In the genomic region with DNA sequence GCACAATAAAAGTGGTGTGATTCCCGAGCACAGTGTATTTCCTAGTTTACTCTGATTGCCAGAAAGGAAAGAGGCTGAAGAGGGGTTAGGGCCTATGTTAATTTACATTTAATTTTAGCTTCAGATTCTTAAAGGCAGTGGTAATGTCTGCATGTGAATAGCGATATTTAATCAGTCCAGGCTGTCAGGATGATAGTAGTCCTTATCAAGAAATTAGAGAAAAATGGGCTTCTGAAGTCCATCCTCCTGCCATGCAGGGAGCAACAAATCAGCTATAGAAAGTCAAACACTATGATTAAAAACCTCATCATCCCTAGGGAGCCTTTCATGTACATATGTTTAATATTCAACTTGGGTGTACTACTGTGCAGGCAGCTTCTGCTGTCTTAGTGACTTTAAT, we compare ENCODE assay signal across 28 mouse cellular contexts.
DNase-seq lines count a peak whose midpoint lies in the region; ATAC-seq and TF ChIP-seq lines count a peak whose summit lies in the region.
"Had no signal": no experiment of that assay in that cellular context is flagged by ENCODE, and none has a peak within 500 bp of the region (broad histone marks: within the 10 kb centered on the region; RNA-seq: fewer than 3 reads in every experiment).

No protein-coding gene starts in this region.

- H3K27ac ChIP-seq in forebrain, embryonic 14.5 days (ENCODE audit: low read depth, low read length) = no peak overlapping the region
- no peak overlapping the region for H3K27ac ChIP-seq in forebrain, embryonic 11.5 days (ENCODE audit: low read depth, low read length)
- H3K27ac ChIP-seq in midbrain, embryonic 14.5 days (replicated peaks; ENCODE audit: low read depth, low read length) = no peak overlapping the region
- no peak overlapping the region for H3K27ac ChIP-seq in midbrain, postnatal 0 days (ENCODE audit: low read depth, low read length)
- no peak overlapping the region for H3K27ac ChIP-seq in forebrain, embryonic 16.5 days (ENCODE audit: low read length)
- H3K27ac ChIP-seq: embryonic facial prominence, embryonic 10.5 days; embryonic facial prominence, embryonic 13.5 days; gastrocnemius, adult 2 months; hindbrain, embryonic 10.5 days; hindbrain, embryonic 13.5 days; intestine, embryonic 15.5 days had no signal

- no peak overlapping the region for H3K9ac ChIP-seq in forebrain, embryonic 14.5 days (ENCODE audit: low read length)
- H3K9ac ChIP-seq in forebrain, embryonic 11.5 days (ENCODE audit: low read length) = no peak overlapping the region
- no peak overlapping the region for H3K9ac ChIP-seq in midbrain, embryonic 14.5 days (replicated peaks; ENCODE audit: low read length)
- H3K9ac ChIP-seq in midbrain, postnatal 0 days (replicated peaks; ENCODE audit: low read length, poor library complexity, severe bottlenecking) = no peak overlapping the region
- H3K9ac ChIP-seq in forebrain, embryonic 16.5 days (replicated peaks; ENCODE audit: low read depth, low read length) = no peak overlapping the region
- H3K9ac ChIP-seq: embryonic facial prominence, embryonic 13.5 days; hindbrain, embryonic 13.5 days; intestine, embryonic 15.5 days had no signal

- no peak overlapping the region for H3K4me2 ChIP-seq in forebrain, embryonic 14.5 days (ENCODE audit: low read length)
- no peak overlapping the region for H3K4me2 ChIP-seq in forebrain, embryonic 11.5 days (ENCODE audit: low read depth, low read length, severe bottlenecking)
- no peak overlapping the region for H3K4me2 ChIP-seq in midbrain, embryonic 14.5 days (ENCODE audit: low read length)
- no peak overlapping the region for H3K4me2 ChIP-seq in midbrain, postnatal 0 days (ENCODE audit: low read depth, low read length, poor library complexity, severe bottlenecking)
- H3K4me2 ChIP-seq in forebrain, embryonic 16.5 days (ENCODE audit: low read length) = no peak overlapping the region
- H3K4me2 ChIP-seq: embryonic facial prominence, embryonic 13.5 days; heart, embryonic 11.5 days; hindbrain, embryonic 13.5 days; intestine, embryonic 15.5 days had no signal

- no peaks in the 10 kb centered on the region for H3K4me1 ChIP-seq in forebrain, embryonic 14.5 days (ENCODE audit: control insufficient read depth, insufficient read depth, low read length)
- no peaks in the 10 kb centered on the region for H3K4me1 ChIP-seq in forebrain, embryonic 11.5 days (replicated peaks; ENCODE audit: control insufficient read depth, insufficient read depth, low read length)
- no peaks in the 10 kb centered on the region for H3K4me1 ChIP-seq in midbrain, embryonic 14.5 days (ENCODE audit: control insufficient read depth, insufficient read depth, low read length)
- no peaks in the 10 kb centered on the region for H3K4me1 ChIP-seq in midbrain, postnatal 0 days (ENCODE audit: insufficient read depth, low read length)
- H3K4me1 ChIP-seq in forebrain, embryonic 16.5 days (replicated peaks; ENCODE audit: control insufficient read depth, insufficient read depth, low read length) = no peaks in the 10 kb centered on the region
- H3K4me1 ChIP-seq: embryonic facial prominence, embryonic 10.5 days; embryonic facial prominence, embryonic 13.5 days; hindbrain, embryonic 10.5 days; hindbrain, embryonic 13.5 days; intestine, embryonic 15.5 days had no signal

- no peaks in the 10 kb centered on the region for H3K9me3 ChIP-seq in forebrain, embryonic 14.5 days (replicated peaks; ENCODE audit: control insufficient read depth, low read length)
- no peaks in the 10 kb centered on the region for H3K9me3 ChIP-seq in forebrain, embryonic 11.5 days (ENCODE audit: control insufficient read depth, low read length)
- H3K9me3 ChIP-seq in midbrain, embryonic 14.5 days (ENCODE audit: control insufficient read depth, low read length) = no peaks in the 10 kb centered on the region
- H3K9me3 ChIP-seq in midbrain, postnatal 0 days (ENCODE audit: low read length) = no peaks in the 10 kb centered on the region
- no peaks in the 10 kb centered on the region for H3K9me3 ChIP-seq in forebrain, embryonic 16.5 days (ENCODE audit: control insufficient read depth, low read length)
- H3K9me3 ChIP-seq: embryonic facial prominence, embryonic 10.5 days; embryonic facial prominence, embryonic 13.5 days; G1E; hindbrain, embryonic 10.5 days; hindbrain, embryonic 13.5 days; intestine, embryonic 15.5 days had no signal

- WGBS in forebrain, embryonic 14.5 days = 63% methylated on average over 2 of the region's 2 CpGs
- WGBS in forebrain, embryonic 11.5 days = 86% methylated on average over 2 of the region's 2 CpGs
- WGBS in midbrain, embryonic 14.5 days = 82% methylated on average over 2 of the region's 2 CpGs
- 73% methylated on average over 2 of the region's 2 CpGs for WGBS in midbrain, postnatal 0 days
- 58% methylated on average over 2 of the region's 2 CpGs for WGBS in forebrain, embryonic 16.5 days

- H3K27me3 ChIP-seq in forebrain, embryonic 14.5 days (replicated peaks; ENCODE audit: control insufficient read depth, insufficient read depth, low read length) = no peaks in the 10 kb centered on the region
- no peaks in the 10 kb centered on the region for H3K27me3 ChIP-seq in forebrain, embryonic 11.5 days (ENCODE audit: control insufficient read depth, insufficient read depth, low read length)
- no peaks in the 10 kb centered on the region for H3K27me3 ChIP-seq in midbrain, embryonic 14.5 days (ENCODE audit: control insufficient read depth, insufficient read depth, low read length)
- no peaks in the 10 kb centered on the region for H3K27me3 ChIP-seq in midbrain, postnatal 0 days (ENCODE audit: insufficient read depth, low read length)
- H3K27me3 ChIP-seq in forebrain, embryonic 16.5 days (replicated peaks; ENCODE audit: control insufficient read depth, insufficient read depth, low read length) = no peaks in the 10 kb centered on the region
- H3K27me3 ChIP-seq: CH12.LX; embryonic facial prominence, embryonic 13.5 days; hindbrain, embryonic 13.5 days; intestine, embryonic 15.5 days had no signal

- no peak overlapping the region for H3K4me3 ChIP-seq in forebrain, embryonic 14.5 days (ENCODE audit: low read depth, low read length)
- H3K4me3 ChIP-seq in forebrain, embryonic 11.5 days (ENCODE audit: low read depth, low read length) = no peak overlapping the region
- no peak overlapping the region for H3K4me3 ChIP-seq in midbrain, embryonic 14.5 days (replicated peaks; ENCODE audit: low read depth, low read length)
- no peak overlapping the region for H3K4me3 ChIP-seq in midbrain, postnatal 0 days (ENCODE audit: low read depth, low read length)
- no peak overlapping the region for H3K4me3 ChIP-seq in forebrain, embryonic 16.5 days (replicated peaks; ENCODE audit: low read length)
- H3K4me3 ChIP-seq: embryonic facial prominence, embryonic 10.5 days; embryonic facial prominence, embryonic 13.5 days; erythroblast, embryonic 14.5 days; gastrocnemius, adult 2 months; hindbrain, embryonic 10.5 days; hindbrain, embryonic 13.5 days; intestine, embryonic 15.5 days had no signal

- intact Hi-C loops in heart, postnatal 36 days (cut with DNase I) = no loop called here

- DNase-seq in forebrain, embryonic 14.5 days (ENCODE audit: low spot score) = peak; percentile 7
- DNase-seq in forebrain, embryonic 11.5 days (ENCODE audit: low spot score) = no peak
- DNase-seq in midbrain, embryonic 14.5 days = peak; percentile 8
- DNase-seq in midbrain, postnatal 0 days (ENCODE audit: low spot score) = no peak
- DNase-seq in heart, postnatal 36 days = no peak
- no peak for DNase-seq in urinary bladder, adult 18-20 months (ENCODE audit: low spot score in 2 of 2)
- DNase-seq: adrenal gland, postnatal 10 days; adrenal gland, postnatal 36 days; B cell, adult 2 months; cerebellum, adult 11 months; cerebellum, adult 2 months; cerebellum, adult 9-11 months; cerebellum, postnatal 25 days; gastrocnemius, adult 2 months; gastrocnemius, postnatal 14 days; heart, adult 11 months had no signal

- TF ChIP-seq CTCF in midbrain, postnatal 0 days (IDR thresholded peaks at IDR 0.05) = no peak

- ATAC-seq in forebrain, embryonic 14.5 days = peak; percentile 46; the same call in 1 of the 2 replicates
- no peak for ATAC-seq in forebrain, embryonic 11.5 days (replicated peaks; ENCODE audit: low FRiP score)
- no peak for ATAC-seq in midbrain, embryonic 14.5 days (ENCODE audit: low FRiP score, low TSS enrichment)
- ATAC-seq in midbrain, postnatal 0 days (ENCODE audit: low FRiP score) = no peak
- peak; percentile 83 for ATAC-seq in forebrain, embryonic 16.5 days
- ATAC-seq: hindbrain, embryonic 16.5 days; intestine, embryonic 15.5 days; Patski had no signal

- H3K36me3 ChIP-seq in forebrain, embryonic 14.5 days (ENCODE audit: control insufficient read depth, insufficient read depth, low read length) = no peaks in the 10 kb centered on the region
- H3K36me3 ChIP-seq in forebrain, embryonic 11.5 days (ENCODE audit: control insufficient read depth, insufficient read depth, low read length) = no peaks in the 10 kb centered on the region
- no peaks in the 10 kb centered on the region for H3K36me3 ChIP-seq in midbrain, embryonic 14.5 days (ENCODE audit: control insufficient read depth, insufficient read depth, low read length)
- H3K36me3 ChIP-seq in midbrain, postnatal 0 days (ENCODE audit: insufficient read depth, low read length) = no peaks in the 10 kb centered on the region
- H3K36me3 ChIP-seq in forebrain, embryonic 16.5 days (ENCODE audit: control insufficient read depth, insufficient read depth) = no peaks in the 10 kb centered on the region
- H3K36me3 ChIP-seq: embryonic facial prominence, embryonic 10.5 days; embryonic facial prominence, embryonic 13.5 days; G1E; hindbrain, embryonic 10.5 days; hindbrain, embryonic 13.5 days; intestine, embryonic 15.5 days had no signal

Comparison
In these comparisons a context has a peak if more than half of its experiments do, and no peak if none do; other contexts are left out.
1. ATAC-seq: peak in forebrain, embryonic 14.5 days (single experiment) and forebrain, embryonic 16.5 days (single experiment); none in forebrain, embryonic 11.5 days (single experiment), midbrain, embryonic 14.5 days (single experiment) and midbrain, postnatal 0 days (single experiment).
2. DNase-seq: peak in forebrain, embryonic 14.5 days (single experiment) and midbrain, embryonic 14.5 days (single experiment); none in forebrain, embryonic 11.5 days (single experiment), midbrain, postnatal 0 days (single experiment), heart, postnatal 36 days (0 of 2) and urinary bladder, adult 18-20 months (0 of 2).